Mouse (Mus musculus) cerebral cortex, adult 2 months (tissue): Measurements from ENCODE around the gene Arf6.

Source experiments
- WGBS: fragments of 180-500 bp; shearing (Covaris S2); methylation state at CpG from one replicate; pipeline ENCODE4 v1.1.7; 2018; 5-methylcytosine and 5-hydroxymethylcytosine counted together

Gene Arf6

GRCm38 (mm10) chr12:69373850-69374766 is 2.2 kb downstream of the Arf6 start:
- 33% methylated on average over 11 of the region's 11 CpGs for WGBS

- WGBS: 79% methylated on average over 2 of the region's 2 CpGs
These were observed 4.2 kb downstream of the Arf6 start for GRCm38 (mm10) chr12:69376132-69376531.

GRCm38 (mm10) chr12:69377188-69377587 is 5.2 kb downstream of the Arf6 start:
- WGBS: 75% methylated on average over 1 of the region's 1 CpGs

- 94% methylated on average over 6 of the region's 6 CpGs for WGBS
These were observed 5.7 kb downstream of the Arf6 start for GRCm38 (mm10) chr12:69377636-69378035.

GRCm38 (mm10) chr12:69378558-69379454 is 6.9 kb downstream of the Arf6 start:
- WGBS: 88% methylated on average over 11 of the region's 11 CpGs

GRCm38 (mm10) chr12:69382880-69383279 is 10.9 kb downstream of the Arf6 start:
- 92% methylated on average over 1 of the region's 1 CpGs for WGBS

- WGBS: 88% methylated on average over 5 of the region's 5 CpGs
These were observed 12.7 kb downstream of the Arf6 start for GRCm38 (mm10) chr12:69384606-69385005.

- 57% methylated on average over 6 of the region's 6 CpGs for WGBS
These were observed 13.8 kb downstream of the Arf6 start for GRCm38 (mm10) chr12:69385542-69386280.

GRCm38 (mm10) chr12:69386281-69386732 is 14.4 kb downstream of the Arf6 start:
- WGBS: 70% methylated on average over 12 of the region's 12 CpGs

GRCm38 (mm10) chr12:69388321-69388869 is 16.4 kb downstream of the Arf6 start:
- 97% methylated on average over 10 of the region's 10 CpGs for WGBS

- 32% methylated on average over 7 of the region's 7 CpGs for WGBS
These were observed 17.5 kb downstream of the Arf6 start for GRCm38 (mm10) chr12:69389273-69389938.

GRCm38 (mm10) chr12:69390000-69390698 is 18.2 kb downstream of the Arf6 start:
- 60% methylated on average over 7 of the region's 7 CpGs for WGBS

GRCm38 (mm10) chr12:69393076-69393475 is 21.1 kb downstream of the Arf6 start:
- 80% methylated on average over 10 of the region's 10 CpGs for WGBS

GRCm38 (mm10) chr12:69394456-69394855 is 22.5 kb downstream of the Arf6 start:
- WGBS: 72% methylated on average over 6 of the region's 6 CpGs

GRCm38 (mm10) chr12:69400367-69400766 is 28.4 kb downstream of the Arf6 start:
- 90% methylated on average over 4 of the region's 4 CpGs for WGBS

- 33% methylated on average over 2 of the region's 2 CpGs for WGBS
These were observed 28.9 kb downstream of the Arf6 start for GRCm38 (mm10) chr12:69400871-69401286.

- WGBS: 66% methylated on average over 9 of the region's 9 CpGs
These were observed 30.1 kb downstream of the Arf6 start for GRCm38 (mm10) chr12:69402100-69402499.

GRCm38 (mm10) chr12:69402594-69403167 is 30.7 kb downstream of the Arf6 start:
- 94% methylated on average over 13 of the region's 13 CpGs for WGBS

GRCm38 (mm10) chr12:69410767-69411166 is 38.8 kb downstream of the Arf6 start:
- WGBS: 76% methylated on average over 5 of the region's 5 CpGs

- WGBS: 72% methylated on average over 4 of the region's 4 CpGs
These were observed 40.0 kb downstream of the Arf6 start for GRCm38 (mm10) chr12:69411936-69412335.
